Mouse (Mus musculus): ENCODE measurements around the gene Haus8.
"Not testable (repeated sequence)": the region's sequence is repeated elsewhere in the genome, so short reads cannot be mapped to it uniquely, and the experiment has no call there.

DNA sequence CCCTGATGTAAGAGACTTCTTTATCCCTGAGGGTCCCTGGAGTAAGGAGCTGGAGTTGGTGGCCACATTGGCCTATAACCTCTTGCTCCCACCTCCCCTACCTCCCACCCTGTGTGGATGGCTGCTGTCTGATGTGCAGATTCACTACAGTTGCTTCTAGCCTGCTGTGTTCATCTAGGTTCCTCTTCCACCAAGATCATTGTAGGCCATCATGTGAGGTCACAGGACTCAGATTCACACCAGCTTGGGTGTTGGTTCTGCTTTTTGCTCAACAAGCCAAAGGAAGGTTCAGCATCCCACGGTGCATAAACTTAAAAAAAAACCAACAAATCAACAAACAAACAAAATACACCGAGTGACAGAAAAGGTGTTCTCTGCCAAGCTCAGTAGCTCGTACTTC, 21.2 kb upstream of the Haus8 start:
- not testable (repeated sequence) for TF ChIP-seq CTCF (IDR thresholded peaks at IDR 0.05; ENCODE audit: extremely low read depth, insufficient read depth, insufficient read length, insufficient replicate concordance); POLR2A (IDR thresholded peaks at IDR 0.05; ENCODE audit: low read depth, low read length)
